Mouse (Mus musculus) bone marrow macrophage, adult 2 months (primary cell): Measurements from ENCODE around the gene Spata2. TPM values are rescaled to one million over a fixed set of nuclear protein-coding genes. Genes with fewer than 3 reads are reported as not detected.

Experiments
- H3K27ac ChIP-seq: 2 replicates; pipeline ENCODE4 v1.5.1; 2012; ENCODE audit warnings: low read depth, low read length; ENCODE audit not compliant: insufficient read depth
- H3K4me1 ChIP-seq: 2 replicates; pipeline ENCODE4 v1.6.1; 2012; ENCODE audit warnings: low read length; ENCODE audit not compliant: control insufficient read depth, insufficient read depth
- H3K4me3 ChIP-seq: 2 replicates; pipeline ENCODE4 v1.5.1; 2012; ENCODE audit warnings: mild to moderate bottlenecking, low read length, moderate library complexity; ENCODE audit not compliant: insufficient read depth
- CTCF ChIP-seq: IDR thresholded peaks from 2 replicates; pipeline ENCODE4 v1.5.1; 2012; ENCODE audit warnings: low read depth, mild to moderate bottlenecking, low read length, moderate library complexity
- POLR2A ChIP-seq: IDR thresholded peaks from 2 replicates; pipeline ENCODE4 v1.6.1; 2012; ENCODE audit warnings: mild to moderate bottlenecking, low read depth, low read length, borderline replicate concordance
- polyA plus RNA-seq: library from polyadenylated mRNA; stranded (reverse); fragments of >200 nt; gene quantifications from 2 replicates; pipeline ENCODE4 v1.2.4, GENCODE M21; 2012; ENCODE audit not compliant: missing spikeins, insufficient read depth, insufficient read length

Gene Spata2
- polyA plus RNA-seq, 1 experiment, result 14.2 TPM

DNA sequence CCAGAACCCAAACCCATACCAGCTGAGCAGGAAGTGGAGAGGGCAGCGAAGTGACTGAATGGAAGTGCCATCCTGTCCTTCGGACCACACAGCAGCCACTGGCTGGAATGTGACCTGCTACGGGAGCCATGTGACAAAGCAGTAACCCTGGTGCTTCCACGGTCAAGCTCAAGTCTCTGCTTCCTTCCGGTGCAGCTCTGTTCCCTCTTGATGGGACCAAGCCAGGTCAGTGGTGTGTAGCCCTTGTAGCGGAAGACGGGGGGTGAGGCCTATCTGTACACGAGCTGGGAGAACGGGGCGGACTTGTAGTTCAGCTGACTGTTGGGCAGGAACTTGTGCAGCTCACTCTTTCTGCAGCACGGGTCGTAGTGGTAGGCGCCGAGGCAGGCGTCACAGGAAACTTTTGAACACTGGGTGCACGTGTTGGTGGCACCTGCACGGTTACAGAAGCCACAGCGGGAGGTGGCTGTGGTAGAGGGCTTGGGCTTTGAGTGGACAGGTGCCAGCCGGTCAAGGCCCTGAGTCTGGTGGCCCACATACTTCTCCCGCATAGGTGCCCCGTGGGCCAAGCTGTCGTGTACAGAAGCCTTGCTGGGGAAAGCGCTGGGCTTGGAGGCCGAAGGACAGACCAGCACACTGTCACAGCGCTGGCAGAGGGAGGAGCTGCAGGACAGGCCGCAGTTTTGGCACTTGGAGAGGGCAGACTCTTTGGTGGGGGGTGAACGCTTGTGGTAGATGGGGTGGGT, 9.4 kb downstream of the Spata2 start:
- Histone ChIP-seq H3K27ac (no peak overlapping the region), H3K4me3 (no peak overlapping the region), H3K4me1 (peaks cover 6% of the 10 kb centered on the region; the same call in 1 of the 2 replicates)
- no peak for TF ChIP-seq POLR2A
- TF ChIP-seq CTCF, result no peak

DNA sequence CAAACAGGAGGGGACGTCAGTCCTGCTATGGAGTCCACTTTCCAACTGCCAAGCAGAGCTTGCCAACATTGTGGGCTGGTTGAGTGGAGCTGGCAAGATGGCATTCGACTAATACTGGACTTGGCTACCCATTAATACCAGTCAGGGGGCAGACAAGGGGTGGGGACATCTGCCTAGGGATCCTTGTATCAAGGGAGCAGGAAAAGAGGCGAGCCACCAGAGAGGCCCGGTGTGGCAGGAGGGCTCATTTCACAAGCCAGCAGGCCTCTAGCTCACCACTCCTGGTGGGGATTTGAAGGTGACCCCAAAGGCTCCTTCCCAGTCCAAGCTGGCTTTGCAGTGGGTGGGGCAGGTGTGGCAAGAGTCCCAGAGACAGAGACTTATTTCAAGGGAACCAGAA, 10.0 kb downstream of the Spata2 start:
- H3K4me1 ChIP-seq, result peaks cover 7% of the 10 kb centered on the region
- no peak overlapping the region for H3K4me3 ChIP-seq

DNA sequence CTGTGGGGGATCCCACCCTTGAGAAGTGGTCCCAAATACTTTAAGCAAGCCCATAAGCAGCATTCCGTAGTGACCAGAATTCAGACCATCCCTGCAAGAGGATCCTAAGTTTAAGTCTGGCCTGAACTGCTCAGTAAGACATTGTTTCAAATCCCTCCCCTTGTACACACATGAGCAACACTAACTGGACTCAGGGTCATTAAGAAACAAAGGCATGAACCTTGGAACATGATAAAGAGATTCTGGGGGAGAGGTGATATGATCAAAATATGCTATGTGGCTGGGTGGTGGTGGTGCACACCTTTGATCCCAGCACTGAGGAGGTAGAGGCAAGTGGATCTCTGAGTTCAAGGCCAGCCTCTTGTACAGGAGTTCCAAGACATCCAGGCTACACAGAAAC, 13.2 kb downstream of the Spata2 start:
- Histone ChIP-seq H3K4me1 (peaks cover 23% of the 10 kb centered on the region), H3K4me3 (no peak overlapping the region), H3K27ac (no peak overlapping the region)
- TF ChIP-seq CTCF, result no peak
- no peak for TF ChIP-seq POLR2A

More for the DNA sequence above, 10.0 kb downstream of the Spata2 start:
- H3K27ac ChIP-seq, result no peak overlapping the region
- TF ChIP-seq POLR2A (no peak), CTCF (no peak)

DNA sequence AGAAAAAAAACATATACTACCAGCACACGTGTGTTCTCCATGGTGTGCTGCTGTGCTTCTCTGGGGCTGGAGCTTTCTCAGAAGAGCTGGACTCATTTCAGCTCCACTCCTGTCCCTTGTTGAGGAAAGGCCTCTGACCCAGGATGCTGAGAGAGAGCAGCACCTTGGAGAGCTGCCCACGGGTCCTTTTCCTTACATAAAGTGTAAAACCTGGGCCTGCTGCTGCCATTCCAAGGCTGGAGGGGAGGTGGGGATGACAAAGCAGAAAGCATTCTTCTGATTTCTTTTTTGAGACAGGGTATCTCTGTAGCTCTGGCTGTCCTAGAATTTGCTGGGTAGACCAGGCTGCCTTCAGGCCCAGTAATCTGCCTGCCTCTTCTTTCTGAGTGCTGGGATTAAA, 14.6 kb downstream of the Spata2 start:
- Histone ChIP-seq H3K27ac (no peak overlapping the region), H3K4me1 (peaks cover 23% of the 10 kb centered on the region), H3K4me3 (no peak overlapping the region)
- TF ChIP-seq CTCF, result no peak
- TF ChIP-seq POLR2A, result no peak

DNA sequence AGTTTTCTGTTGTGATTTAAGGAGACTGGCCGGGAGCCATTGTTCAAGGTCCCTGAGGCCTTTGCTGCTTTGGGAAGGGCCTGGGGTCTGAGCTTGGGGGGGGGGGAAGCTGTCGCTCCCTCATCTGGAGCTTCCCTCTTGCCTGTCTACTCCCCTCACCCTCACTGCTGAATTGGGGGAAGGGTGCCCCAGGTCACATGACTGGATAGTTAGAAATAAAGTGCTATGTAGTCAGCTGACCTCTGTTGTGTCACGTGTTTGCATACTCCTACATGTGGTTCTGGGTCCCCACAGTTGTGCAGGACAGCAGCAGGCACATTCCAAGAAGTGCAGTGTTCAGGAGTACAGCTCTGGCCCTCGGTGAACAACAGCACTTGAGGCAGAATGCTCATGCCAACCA, 15.9 kb downstream of the Spata2 start:
- H3K4me3 ChIP-seq, result no peak overlapping the region
- TF ChIP-seq POLR2A, result no peak
- TF ChIP-seq CTCF, result no peak
- H3K27ac ChIP-seq, result peak overlapping the region; percentile 78
- peaks cover 23% of the 10 kb centered on the region for H3K4me1 ChIP-seq

DNA sequence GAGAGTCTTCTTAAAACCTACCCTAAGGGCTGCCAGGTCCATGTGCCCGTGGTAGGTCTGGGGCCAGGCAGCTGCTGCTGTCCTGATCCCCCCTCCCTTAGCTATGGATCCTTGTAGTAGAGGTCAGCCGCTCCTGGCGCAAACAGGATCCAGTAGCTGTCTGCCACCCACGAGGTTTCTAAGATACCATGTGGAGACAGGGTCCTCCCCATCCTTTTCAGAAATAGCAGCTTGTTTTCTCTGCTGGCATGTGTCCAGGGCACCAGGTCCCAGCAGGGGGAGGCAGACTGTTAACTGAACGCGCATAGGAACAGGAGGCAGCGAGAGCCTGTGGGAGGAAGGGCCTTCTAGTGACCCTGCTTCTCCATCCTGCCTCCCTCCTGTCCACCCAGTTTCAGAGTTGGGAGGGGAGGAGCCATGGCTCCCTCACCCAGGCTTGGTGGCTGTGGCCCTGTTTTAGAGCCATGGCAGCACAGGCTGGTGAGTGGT, 16.4 kb downstream of the Spata2 start:
- no peak overlapping the region for H3K4me3 ChIP-seq
- peak overlapping the region; percentile 78 for H3K27ac ChIP-seq
- peaks cover 23% of the 10 kb centered on the region for H3K4me1 ChIP-seq
- TF ChIP-seq POLR2A (no peak), CTCF (no peak)

DNA sequence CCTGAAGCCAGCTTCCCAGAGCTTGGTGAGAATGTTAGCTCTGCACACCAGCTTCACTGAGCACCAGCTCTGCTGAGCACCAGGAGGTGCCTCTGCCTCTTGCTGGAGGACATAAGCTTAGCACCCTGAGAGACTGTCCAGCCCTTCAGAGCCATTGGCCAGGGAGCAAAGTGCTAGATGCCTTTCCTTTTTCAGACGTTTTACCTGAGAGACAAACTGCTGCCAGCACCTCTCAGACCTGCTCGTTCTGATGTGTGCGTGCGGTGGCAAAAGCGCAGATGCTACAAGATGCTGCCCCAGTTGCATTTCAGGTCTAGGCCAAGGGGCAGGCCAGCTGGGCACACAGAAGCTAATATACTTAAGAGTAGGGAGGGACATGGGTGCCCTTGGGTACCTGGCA, 17.1 kb downstream of the Spata2 start:
- Histone ChIP-seq H3K4me3 (no peak overlapping the region), H3K4me1 (peaks cover 23% of the 10 kb centered on the region), H3K27ac (0 out of 2 replicates have a peak overlapping the region, but pooled peaks have one; percentile 78)
- TF ChIP-seq CTCF (no peak), POLR2A (no peak)

DNA sequence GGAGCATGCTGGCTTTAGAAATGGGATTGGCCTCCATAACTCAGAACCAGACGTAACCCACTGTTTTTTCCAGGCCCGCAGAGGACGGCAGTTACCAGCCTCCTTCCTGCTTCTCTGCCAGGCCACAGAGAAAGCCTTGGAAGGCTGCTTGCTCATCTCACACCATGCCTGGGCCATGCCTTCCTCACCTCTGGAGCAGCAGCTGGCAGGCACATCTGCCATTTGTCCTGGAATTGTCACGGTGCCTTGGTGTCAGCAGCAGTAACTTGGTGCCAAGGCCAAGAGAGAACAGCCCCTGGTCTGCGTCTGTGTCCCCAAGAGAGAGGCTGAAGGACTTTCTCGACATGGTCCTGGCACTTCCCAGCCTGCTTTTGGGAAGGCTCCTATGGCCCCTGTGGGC, 18.5 kb downstream of the Spata2 start:
- H3K4me3 ChIP-seq, result no peak overlapping the region
- H3K27ac ChIP-seq, result no peak overlapping the region
- no peak for TF ChIP-seq POLR2A
- no peak for TF ChIP-seq CTCF
- peaks cover 23% of the 10 kb centered on the region for H3K4me1 ChIP-seq

DNA sequence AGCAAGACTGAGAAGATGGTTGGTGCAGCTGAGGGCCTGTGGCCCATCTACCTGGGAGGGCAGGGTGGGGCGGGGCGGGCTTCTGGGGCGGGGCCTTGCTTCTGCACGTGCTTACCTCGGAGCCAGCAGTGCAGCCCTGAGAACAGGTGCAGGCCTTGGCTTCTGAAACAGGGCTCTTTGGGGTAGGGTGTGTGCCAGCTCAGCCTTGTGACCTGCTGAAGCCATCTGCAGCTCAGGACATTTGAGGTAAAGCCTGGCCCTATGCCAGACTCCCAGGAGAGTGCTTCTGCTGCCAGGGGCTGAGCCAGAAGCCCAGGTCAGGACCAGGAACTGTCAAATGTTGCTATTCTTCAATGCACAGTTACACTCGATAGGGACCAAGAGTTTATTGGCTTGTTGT, 21.1 kb downstream of the Spata2 start:
- H3K27ac ChIP-seq, result no peak overlapping the region
- TF ChIP-seq CTCF, result no peak
- TF ChIP-seq POLR2A, result no peak
- H3K4me1 ChIP-seq, result peaks cover 28% of the 10 kb centered on the region
- H3K4me3 ChIP-seq, result no peak overlapping the region

DNA sequence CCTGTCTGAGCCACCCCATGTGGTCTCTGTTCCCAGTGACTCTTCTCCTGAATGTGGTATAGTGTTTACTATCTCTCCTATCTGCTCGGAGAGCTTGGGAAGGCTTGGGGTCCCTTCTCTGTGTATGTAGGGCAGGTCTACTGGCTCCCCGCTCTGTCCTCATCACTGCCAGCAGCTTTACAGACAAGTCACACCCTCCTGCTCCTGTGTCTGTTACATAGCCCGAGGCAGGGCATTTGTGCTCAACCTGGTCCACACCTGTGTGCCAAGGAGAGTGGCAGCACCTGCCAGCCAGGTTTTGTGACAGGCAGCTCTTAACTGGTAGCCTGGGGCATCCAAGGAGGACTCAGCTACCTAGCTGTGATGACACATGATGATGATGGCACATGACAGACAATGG, 22.1 kb downstream of the Spata2 start:
- H3K4me3 ChIP-seq, result no peak overlapping the region
- TF ChIP-seq CTCF (no peak), POLR2A (no peak)
- no peak overlapping the region for H3K27ac ChIP-seq
- peaks cover 27% of the 10 kb centered on the region for H3K4me1 ChIP-seq
